Mouse (Mus musculus): ENCODE measurements around the gene Snx10.

Snx10 gene

GRCm38 (mm10) chr6:51533467-51534200 is 9.9 kb downstream of the Snx10 start:
- DNase-seq (ENCODE audit: low read depth), result no peak

GRCm38 (mm10) chr6:51535571-51535970 is 11.9 kb downstream of the Snx10 start:
- no peak for DNase-seq (ENCODE audit: low read depth)

GRCm38 (mm10) chr6:51540525-51540924 is 16.8 kb downstream of the Snx10 start:
- DNase-seq (ENCODE audit: low read depth), result no peak

GRCm38 (mm10) chr6:51541422-51541821 is 17.7 kb downstream of the Snx10 start:
- no peak for DNase-seq (ENCODE audit: low read depth)

- no peak for DNase-seq (ENCODE audit: low read depth)
Measured at GRCm38 (mm10) chr6:51542147-51542546, 18.4 kb downstream of the Snx10 start.

- DNase-seq (ENCODE audit: low read depth), result no peak
Measured at GRCm38 (mm10) chr6:51543639-51544117, 20.0 kb downstream of the Snx10 start.

GRCm38 (mm10) chr6:51544118-51544681 is 20.5 kb downstream of the Snx10 start:
- DNase-seq (ENCODE audit: low read depth), result peak; percentile 58

- DNase-seq (ENCODE audit: low read depth), result peak; percentile 80
Measured at GRCm38 (mm10) chr6:51545219-51545859, 21.6 kb downstream of the Snx10 start.

- no peak for DNase-seq (ENCODE audit: low read depth)
Measured at GRCm38 (mm10) chr6:51546085-51546484, 22.4 kb downstream of the Snx10 start.

- DNase-seq (ENCODE audit: low read depth), result no peak
Measured at GRCm38 (mm10) chr6:51548757-51549156, 25.1 kb downstream of the Snx10 start.

- no peak for DNase-seq (ENCODE audit: low read depth)
Measured at GRCm38 (mm10) chr6:51551267-51551802, 27.6 kb downstream of the Snx10 start.

- no peak for DNase-seq (ENCODE audit: low read depth)
Measured at GRCm38 (mm10) chr6:51556562-51556961, 32.9 kb downstream of the Snx10 start.

GRCm38 (mm10) chr6:51558311-51558710 is 34.6 kb downstream of the Snx10 start:
- DNase-seq (ENCODE audit: low read depth), result no peak

GRCm38 (mm10) chr6:51566771-51567680 is 43.3 kb downstream of the Snx10 start:
- DNase-seq (ENCODE audit: low read depth), result no peak

GRCm38 (mm10) chr6:51569086-51569485 is 45.4 kb downstream of the Snx10 start:
- no peak for DNase-seq (ENCODE audit: low read depth)

- no peak for DNase-seq (ENCODE audit: low read depth)
Measured at GRCm38 (mm10) chr6:51573136-51573535, 49.4 kb downstream of the Snx10 start.

GRCm38 (mm10) chr6:51574132-51574531 is 50.4 kb downstream of the Snx10 start:
- DNase-seq (ENCODE audit: low read depth), result no peak

- DNase-seq (ENCODE audit: low read depth), result no peak
Measured at GRCm38 (mm10) chr6:51578415-51578814, 54.7 kb downstream of the Snx10 start.

GRCm38 (mm10) chr6:51580040-51580680 is 56.5 kb downstream of the Snx10 start:
- DNase-seq (ENCODE audit: low read depth), result peak; percentile 89

GRCm38 (mm10) chr6:51581418-51581817 is 57.7 kb downstream of the Snx10 start:
- DNase-seq (ENCODE audit: low read depth), result no peak

GRCm38 (mm10) chr6:51582051-51582450 is 58.4 kb downstream of the Snx10 start:
- DNase-seq (ENCODE audit: low read depth), result no peak

Data from naive thymus-derived CD4-positive, alpha-beta T cell, adult 2 months (primary cell).